Mouse (Mus musculus) layer of hippocampus, adult 2 months (tissue): ENCODE data around the gene Dhx9. TPM values are rescaled to one million over a fixed set of nuclear protein-coding genes. Genes with fewer than 3 reads are reported as not detected.
"Not testable (repeated sequence)": the region's sequence is repeated elsewhere in the genome, so short reads cannot be mapped to it uniquely, and the experiment has no call there.

ENCODE experiments used
- DNase-seq, 2 experiments: peaks; one replicate each; pipeline ENCODE4 v3.0.0; 2022; ENCODE audit warnings: low spot score in 2 of 2
- H3K27ac ChIP-seq: fragments of 200-600 bp; 2 replicates; pipeline ENCODE4 v1.8.1; 2022
- H3K4me3 ChIP-seq: fragments of 200-600 bp; 2 replicates; pipeline ENCODE4 v1.8.1; 2022; ENCODE audit warnings: mild to moderate bottlenecking
- CTCF ChIP-seq: fragments of 200-600 bp; conservative IDR thresholded peaks from 2 replicates; pipeline ENCODE4 v1.8.1; 2022; ENCODE audit warnings: antibody characterized with exemption, mild to moderate bottlenecking, moderate library complexity
- long read RNA-seq, 2 experiments: library from polyadenylated mRNA; stranded (forward); transcript quantifications; one replicate each; pipeline ENCODE4 v2.0.0; 2021; ENCODE audit warnings: borderline mapping rate in 2 of 2
- total RNA-seq, 2 experiments: library from RNA; stranded (reverse); gene quantifications; 2 replicates each; pipeline ENCODE4 v1.2.3; 2021

Gene Dhx9
- 100 to 1,000 TPM; 118 to 120 TPM for total RNA-seq
- long read RNA-seq, experiment 1, partial matches to known transcripts: 2 of 2 reads
- long read RNA-seq, experiment 1, other reads (novel, unspliced or antisense): 0 of 2 reads
- long read RNA-seq, experiment 2, partial matches to known transcripts: 0 of 3 reads
- long read RNA-seq, experiment 2, other reads (novel, unspliced or antisense): 3 of 3 reads

- peak within 1 kb of the TSS; percentile 91 for H3K4me3 ChIP-seq
- no peak for TF ChIP-seq CTCF
- peak; percentile 96 to 99 for DNase-seq
- H3K27ac ChIP-seq: peak within 1 kb of the TSS; percentile 92
Measured at GRCm38 (mm10) chr1:153487500-153487879, at the start of gene Dhx9. TSS of gene Dhx9 (minus strand) at chr1:153487660.

DNA sequence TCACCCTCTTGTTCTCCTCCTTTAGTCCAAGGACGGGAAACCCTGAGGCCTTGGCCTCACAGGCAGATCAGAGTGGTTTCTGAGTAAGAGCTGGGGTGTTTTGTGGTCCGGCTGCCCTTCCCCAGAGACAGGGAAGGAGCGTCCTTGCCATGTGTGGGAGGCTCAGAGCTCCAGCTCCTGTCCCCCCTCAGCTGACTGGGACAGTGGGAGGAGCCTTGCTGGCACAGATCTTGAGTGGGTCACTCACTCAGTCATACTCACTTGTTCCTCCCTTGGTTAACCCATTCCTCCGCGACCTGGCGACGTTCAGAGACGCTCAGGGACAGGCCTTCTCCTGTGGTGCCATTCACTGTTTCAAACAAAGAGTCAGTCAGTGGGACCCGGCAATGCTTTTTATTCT lies 48.2 kb upstream of the Dhx9 start:
- Histone ChIP-seq H3K27ac (no peak overlapping the region), H3K4me3 (no peak overlapping the region)
- no peak for TF ChIP-seq CTCF
- no peak for DNase-seq

DNA sequence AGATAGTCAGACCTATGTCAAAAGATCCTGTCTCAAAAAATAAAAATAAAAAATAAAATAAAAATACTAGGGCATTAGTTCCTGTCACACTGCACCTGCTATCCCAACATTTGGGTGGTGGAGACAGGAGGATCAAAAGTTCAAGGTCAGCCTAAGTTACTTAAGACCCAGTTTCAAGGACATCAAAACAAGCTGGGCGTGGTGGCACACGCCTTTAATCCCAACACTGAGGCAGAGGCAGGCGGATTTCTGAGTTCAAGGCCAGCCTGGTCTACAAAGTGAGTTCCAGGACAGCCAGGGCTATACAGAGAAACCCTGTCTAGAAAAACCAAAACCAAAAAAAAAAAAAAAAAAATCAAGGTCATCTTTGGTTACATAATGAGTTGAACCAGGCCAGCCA lies 45.4 kb upstream of the Dhx9 start:
- DNase-seq, H3K4me3 ChIP-seq, H3K27ac ChIP-seq: not testable (repeated sequence)

DNA sequence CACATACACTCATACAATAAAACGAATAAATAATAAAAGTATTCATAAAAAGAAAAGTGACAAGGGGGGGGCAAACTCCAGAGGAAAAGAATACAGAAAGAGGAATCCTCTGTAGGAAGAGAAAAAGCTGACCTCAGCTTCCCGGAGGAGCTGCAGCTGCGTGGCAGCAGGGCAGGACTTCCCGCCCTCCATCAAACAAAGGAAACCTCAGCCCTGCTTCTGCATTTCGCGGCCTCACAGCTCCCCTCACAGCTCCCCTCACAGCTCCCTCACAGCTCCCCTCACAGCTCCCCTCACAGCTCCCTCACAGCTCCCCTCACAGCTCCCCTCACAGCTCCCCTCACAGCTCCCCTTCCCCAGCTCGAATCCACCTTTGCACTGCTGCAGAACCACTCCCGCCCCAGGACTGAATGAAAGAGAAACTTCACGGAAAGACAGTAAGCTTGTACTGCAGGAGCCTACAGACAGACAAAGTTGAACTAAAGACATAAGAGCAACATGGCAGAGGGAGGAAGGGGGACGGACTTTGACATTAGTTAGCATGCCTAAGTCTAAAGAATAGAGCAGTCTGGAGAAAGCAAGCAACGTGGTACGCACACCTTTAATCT lies 44.9 kb upstream of the Dhx9 start:
- no peak for DNase-seq
- 0 out of 2 replicates have a peak overlapping the region, but pooled peaks have one; percentile 9 for H3K4me3 ChIP-seq
- H3K27ac ChIP-seq: 0 out of 2 replicates have a peak overlapping the region, but pooled peaks have one; percentile 36
- no peak for TF ChIP-seq CTCF

DNA sequence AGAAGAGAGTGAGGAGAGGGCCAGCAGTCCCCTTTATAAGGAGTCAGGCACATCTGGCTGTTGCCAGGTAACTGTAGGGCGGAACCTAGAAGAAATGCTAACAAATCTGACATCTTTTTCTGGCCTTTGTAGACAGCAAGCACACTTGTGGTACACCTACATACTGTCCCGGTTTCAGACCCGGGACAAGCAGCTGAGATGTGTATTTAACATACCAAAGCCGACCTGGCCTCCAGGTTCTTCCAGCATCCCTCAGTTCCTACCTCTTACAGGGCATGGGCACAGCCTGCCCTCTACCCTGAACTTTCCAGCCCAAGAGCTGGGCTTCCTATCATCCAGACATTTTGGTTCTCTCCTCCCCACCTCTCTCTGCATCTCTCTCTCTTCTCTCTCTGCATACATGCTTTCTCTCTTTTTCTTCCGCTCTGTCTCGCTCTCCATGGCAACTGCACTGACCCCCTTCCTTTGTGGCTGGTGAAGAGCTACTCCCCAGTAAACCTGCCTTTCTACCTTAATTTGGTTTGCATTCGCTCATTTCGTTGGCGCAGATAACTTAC lies 44.3 kb upstream of the Dhx9 start:
- H3K27ac ChIP-seq: peak overlapping the region; percentile 49; the same call in 1 of the 2 replicates
- TF ChIP-seq CTCF: no peak

DNA sequence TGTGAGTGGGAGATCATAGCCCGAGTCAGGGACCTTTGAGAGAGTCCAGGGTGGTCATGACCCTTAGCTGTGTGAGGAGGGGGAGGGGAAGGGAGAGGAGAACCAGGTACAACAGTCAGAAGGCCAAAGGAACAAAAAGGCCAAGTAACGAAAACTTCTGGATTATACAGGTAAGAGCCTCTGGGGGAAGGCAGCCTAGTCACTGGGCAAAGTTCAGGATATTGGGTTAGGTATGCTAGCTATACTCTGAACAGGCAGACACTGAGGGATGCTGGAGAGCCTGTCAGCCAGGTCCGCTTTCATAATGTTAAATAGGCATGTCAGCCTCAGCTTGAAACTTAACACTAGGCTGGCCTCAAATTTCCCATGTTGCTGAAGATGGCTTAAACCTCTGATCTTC lies 34.7 kb upstream of the Dhx9 start:
- H3K27ac ChIP-seq: no peak overlapping the region
- no peak for TF ChIP-seq CTCF
- DNase-seq: no peak
- no peak overlapping the region for H3K4me3 ChIP-seq

More for the DNA sequence above, 44.3 kb upstream of the Dhx9 start:
- H3K4me3 ChIP-seq: 0 out of 2 replicates have a peak overlapping the region, but pooled peaks have one; percentile 9
- no peak for DNase-seq

GRCm38 (mm10) chr1:153515368-153515767 lies 27.9 kb upstream of the Dhx9 start:
- TF ChIP-seq CTCF: no peak
- DNase-seq: no peak
- H3K27ac ChIP-seq: no peak overlapping the region
- no peak overlapping the region for H3K4me3 ChIP-seq

DNA sequence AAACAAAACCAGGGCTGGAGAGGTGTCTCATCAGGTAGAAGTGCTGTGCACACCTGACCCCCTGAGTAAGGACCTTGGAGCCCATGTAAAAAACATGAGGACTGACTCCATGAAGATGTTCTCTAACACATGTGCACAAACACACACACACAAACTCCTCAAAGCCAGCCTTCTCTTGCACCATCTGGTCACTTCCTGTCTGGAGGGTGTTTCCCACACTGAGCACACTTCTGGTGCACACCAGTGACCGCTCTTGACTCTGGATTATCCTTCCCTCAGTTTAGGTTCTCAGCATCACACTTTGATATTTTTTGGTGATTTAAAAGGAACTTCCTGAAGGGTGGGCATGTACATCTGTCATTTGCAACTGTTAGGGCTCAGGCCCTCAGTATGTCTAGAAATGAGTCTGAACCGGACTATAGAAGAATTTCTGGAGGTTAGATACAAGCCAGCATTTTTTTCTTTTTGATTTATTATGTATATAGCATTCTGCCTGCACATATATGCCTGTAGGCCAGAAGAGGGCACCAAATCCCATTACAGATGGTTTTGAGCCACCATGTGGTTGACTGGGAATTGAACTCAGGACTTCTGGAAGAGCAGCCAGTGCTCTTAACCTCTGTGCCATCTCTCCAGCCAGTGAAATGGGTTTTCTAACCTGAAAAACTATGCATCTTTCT lies 23.0 kb upstream of the Dhx9 start:
- no peak for DNase-seq
- Histone ChIP-seq H3K4me3 (no peak overlapping the region), H3K27ac (no peak overlapping the region)
- peak; percentile 60 for TF ChIP-seq CTCF

DNA sequence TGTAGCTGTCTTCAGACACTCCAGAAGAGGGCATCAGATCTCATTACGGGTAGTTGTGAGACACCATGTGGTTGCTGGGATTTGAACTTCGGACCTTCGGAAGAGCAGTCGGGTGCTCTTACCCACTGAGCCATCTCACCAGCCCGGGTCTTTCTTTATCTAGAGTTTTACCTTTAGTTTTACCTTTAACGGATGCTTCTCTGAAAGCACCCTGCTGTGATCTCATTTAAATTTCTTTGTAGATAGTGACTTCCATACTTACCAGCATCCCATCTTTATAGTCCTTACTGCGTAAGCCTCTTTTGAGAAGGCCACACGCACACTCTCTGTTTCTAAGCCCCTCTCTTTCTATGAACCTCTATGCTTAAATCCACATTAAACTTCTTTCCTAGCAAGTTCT lies 22.1 kb upstream of the Dhx9 start:
- not testable (repeated sequence) for H3K27ac ChIP-seq, DNase-seq, H3K4me3 ChIP-seq

- Histone ChIP-seq H3K4me3 (no peak overlapping the region), H3K27ac (no peak overlapping the region)
- no peak for TF ChIP-seq CTCF
- no peak for DNase-seq
Measured at GRCm38 (mm10) chr1:153509012-153509411, 21.6 kb upstream of the Dhx9 start.

DNA sequence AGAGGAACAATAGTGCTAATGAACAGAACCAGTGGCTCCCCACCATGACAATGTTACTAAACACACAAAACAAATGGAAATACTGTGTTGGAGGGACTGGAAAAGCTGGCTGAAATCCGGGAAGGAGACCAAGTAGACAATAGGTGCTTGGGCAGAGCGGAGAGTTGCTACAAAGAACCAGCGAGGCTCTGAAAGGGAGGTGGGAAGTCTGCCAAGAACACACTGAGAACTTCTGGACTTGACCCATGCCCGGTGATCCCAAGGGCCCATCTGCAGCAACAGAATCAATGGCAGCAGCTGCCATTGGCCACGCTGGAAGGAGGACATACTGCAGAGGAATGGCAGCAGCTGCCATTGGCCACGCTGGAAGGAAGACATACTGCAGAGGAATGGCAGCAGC lies 18.8 kb upstream of the Dhx9 start:
- DNase-seq: peak; percentile 40 to 53
- H3K27ac ChIP-seq: no peak overlapping the region
- no peak for TF ChIP-seq CTCF
- no peak overlapping the region for H3K4me3 ChIP-seq

DNA sequence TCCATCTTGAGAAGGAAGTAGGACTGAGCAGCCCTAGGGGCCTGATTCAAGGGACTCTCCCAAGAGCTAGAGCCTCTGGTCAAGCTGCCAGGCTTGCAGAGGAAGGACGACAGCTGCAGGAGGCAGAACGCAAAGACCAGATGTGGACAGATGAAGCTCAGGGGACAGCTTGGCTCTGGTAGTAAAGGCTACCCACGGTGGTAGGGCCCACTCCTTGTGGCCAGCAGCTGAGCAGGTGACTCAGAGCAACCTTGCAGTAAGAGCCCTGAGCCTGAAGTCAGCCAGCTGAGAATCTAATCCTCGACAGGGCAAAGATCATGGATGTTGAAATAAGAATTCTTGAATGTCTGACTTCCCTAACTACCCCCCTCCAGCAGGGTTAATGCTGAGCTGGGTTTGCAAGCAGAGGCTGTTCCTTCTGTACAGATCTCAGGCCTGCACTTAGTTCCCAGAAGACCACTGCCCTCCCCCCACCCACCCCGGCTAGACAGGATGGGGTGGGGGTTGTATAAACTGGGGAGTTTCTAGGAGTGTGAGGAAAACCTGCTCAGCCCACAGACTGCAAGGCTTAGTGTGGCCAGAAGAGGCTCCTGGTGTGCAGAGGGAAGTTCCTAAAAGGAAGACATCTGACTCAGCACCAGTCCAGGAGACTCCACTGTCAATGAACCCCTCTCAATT lies 14.3 kb upstream of the Dhx9 start:
- H3K27ac ChIP-seq: peak overlapping the region; percentile 39; the same call in 1 of the 2 replicates

GRCm38 (mm10) chr1:153500030-153500429 lies 12.6 kb upstream of the Dhx9 start:
- Histone ChIP-seq H3K4me3 (no peak overlapping the region), H3K27ac (no peak overlapping the region)
- TF ChIP-seq CTCF: no peak
- no peak for DNase-seq

More for the DNA sequence above, 14.3 kb upstream of the Dhx9 start:
- peak; percentile 46 for TF ChIP-seq CTCF
- no peak overlapping the region for H3K4me3 ChIP-seq
- DNase-seq: no peak
